Mouse (Mus musculus) cortical plate, adult 2 months (tissue): ENCODE data around the gene Slc4a8.

ENCODE experiments used
- CTCF ChIP-seq: fragments of 200-500 bp; IDR thresholded peaks from 2 replicates; pipeline ENCODE4 v1.5.1; 2011; ENCODE audit warnings: mild to moderate bottlenecking, control low read depth, low read length; ENCODE audit not compliant: insufficient read depth; ENCODE audit errors: extremely low read depth
- POLR2A ChIP-seq: fragments of 200-500 bp; IDR thresholded peaks from 2 replicates; pipeline ENCODE4 v1.6.1; 2011; ENCODE audit warnings: mild to moderate bottlenecking, low read length, control low read depth; ENCODE audit not compliant: insufficient read depth; ENCODE audit errors: extremely low read depth

GRCm38 (mm10) chr15:100754041-100754440 is 7.5 kb upstream of the Slc4a8 start:
- TF ChIP-seq CTCF (no peak), POLR2A (no peak)
